Mouse (Mus musculus) midbrain, embryonic 11.5 days (tissue): ENCODE data around the gene Nfe2l1. TPM values are rescaled to one million over a fixed set of nuclear protein-coding genes. Genes with fewer than 3 reads are reported as not detected.
"Not testable (repeated sequence)": the region's sequence is repeated elsewhere in the genome, so short reads cannot be mapped to it uniquely, and the experiment has no call there.

Source experiments
- ATAC-seq: fragments of 200-750 bp; cut with Nextera tagmentation; 2 replicates; pipeline ENCODE4 v1.8.0; 2017; ENCODE audit warnings: moderate TSS enrichment, moderate library complexity; ENCODE audit not compliant: low FRiP score
- DNase-seq: peaks from one replicate; pipeline ENCODE4 v3.0.0; 2015; ENCODE audit warnings: low spot score; ENCODE audit errors: missing footprints
- H3K27ac ChIP-seq: fragments of 300-500 bp; sonication (generic); 2 replicates; pipeline ENCODE4 v1.5.1; 2014; ENCODE audit warnings: low read depth, low read length
- H3K27me3 ChIP-seq: fragments of 300-500 bp; sonication (generic); 2 replicates; pipeline ENCODE4 v1.6.1; 2014; ENCODE audit warnings: mild to moderate bottlenecking, low read length, moderate library complexity, mixed read lengths; ENCODE audit not compliant: control insufficient read depth, insufficient read depth
- H3K36me3 ChIP-seq: fragments of 300-500 bp; sonication (generic); 2 replicates; pipeline ENCODE4 v1.6.1; 2014; ENCODE audit warnings: mild to moderate bottlenecking, low read length, moderate library complexity, mixed read lengths; ENCODE audit not compliant: control insufficient read depth, insufficient read depth
- H3K4me1 ChIP-seq: fragments of 300-500 bp; sonication (generic); 2 replicates; pipeline ENCODE4 v1.6.1; 2014; ENCODE audit warnings: low read length; ENCODE audit not compliant: control insufficient read depth, insufficient read depth
- H3K4me2 ChIP-seq: fragments of 300-500 bp; sonication (generic); 2 replicates; pipeline ENCODE4 v1.6.1; 2014; ENCODE audit warnings: mild to moderate bottlenecking, moderate library complexity
- H3K4me3 ChIP-seq: fragments of 300-500 bp; sonication (generic); 2 replicates; pipeline ENCODE4 v1.5.1; 2014; ENCODE audit warnings: low read depth, low read length
- H3K9ac ChIP-seq: fragments of 300-500 bp; sonication (generic); 2 replicates; pipeline ENCODE4 v1.6.1; 2014; ENCODE audit warnings: low read length
- H3K9me3 ChIP-seq: fragments of 300-500 bp; sonication (generic); 2 replicates; pipeline ENCODE4 v1.6.1; 2016; ENCODE audit warnings: low read length; ENCODE audit not compliant: control insufficient read depth
- WGBS: fragments of 180-500 bp; shearing (Covaris S2); extraction: QIAGEN DNeasy Blood & Tissue Kit; methylation state at CpG from one replicate; pipeline ENCODE4 v1.1.7; 2014; 5-methylcytosine and 5-hydroxymethylcytosine counted together
- polyA plus RNA-seq: library from polyadenylated mRNA; unstranded; fragments of >200 nt; fragmentation: Nextera tagmentation; extraction: Ambion mirVana; gene quantifications from 2 replicates; pipeline ENCODE4 v1.2.1, GENCODE M21; 2014

The Nfe2l1 gene
- polyA plus RNA-seq, 1 experiment from 2014 or later = 35.2 TPM

DNA sequence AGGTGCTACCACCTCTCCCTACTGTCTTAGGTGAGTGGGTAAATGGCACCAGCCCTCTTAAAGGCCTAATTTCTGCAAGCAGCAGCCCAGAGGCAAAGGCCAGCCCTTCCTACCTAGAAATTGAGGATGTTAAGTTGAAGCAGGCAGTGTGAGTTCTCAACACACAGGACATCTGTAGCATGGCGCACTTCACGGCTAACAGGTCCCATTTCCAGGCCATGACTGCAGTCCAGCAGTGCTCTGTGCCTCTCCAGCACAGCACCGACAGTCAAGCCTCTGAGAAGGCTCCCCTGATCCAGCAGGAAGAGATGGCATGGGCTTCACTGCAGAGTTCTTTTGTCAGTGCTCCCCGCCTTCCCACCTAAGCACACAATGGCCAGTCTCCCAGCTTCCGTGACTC is 12.8 kb downstream of the Nfe2l1 start:
- no peak overlapping the region for H3K27ac ChIP-seq
- no peaks in the 10 kb centered on the region for H3K27me3 ChIP-seq
- 55% methylated on average over 5 of the region's 5 CpGs for WGBS
- H3K4me1 ChIP-seq = peaks cover 3% of the 10 kb centered on the region; the same call in 1 of the 2 replicates
- no peak overlapping the region for H3K4me2 ChIP-seq
- H3K36me3 ChIP-seq = peaks cover 35% of the 10 kb centered on the region
- H3K9me3 ChIP-seq = no peaks in the 10 kb centered on the region
- ATAC-seq (no peak), DNase-seq (no peak)
- H3K9ac ChIP-seq = no peak overlapping the region
- H3K4me3 ChIP-seq = no peak overlapping the region

DNA sequence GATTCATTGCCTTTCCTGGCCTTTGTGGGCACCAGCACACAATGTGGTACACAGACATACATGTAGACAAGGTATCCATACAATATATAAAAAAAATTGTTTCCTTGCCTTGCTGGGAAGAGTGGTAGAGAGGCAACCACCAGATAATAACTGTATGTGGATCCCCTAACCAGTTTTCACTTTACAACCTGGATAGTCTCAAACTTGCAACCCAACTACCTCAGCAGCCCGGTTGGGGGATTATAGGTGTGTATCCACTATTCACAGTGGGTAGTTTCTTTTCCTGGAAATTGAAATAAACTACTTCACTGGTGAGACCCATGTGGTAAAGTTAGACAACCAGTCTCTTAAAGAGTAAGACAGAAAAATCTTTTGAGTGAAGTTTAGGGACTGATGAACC is 13.3 kb downstream of the Nfe2l1 start:
- Histone ChIP-seq H3K9me3 (no peaks in the 10 kb centered on the region), H3K4me1 (peaks cover 3% of the 10 kb centered on the region; the same call in 1 of the 2 replicates), H3K4me3 (no peak overlapping the region), H3K36me3 (peaks cover 32% of the 10 kb centered on the region), H3K27ac (no peak overlapping the region), H3K4me2 (no peak overlapping the region), H3K9ac (no peak overlapping the region), H3K27me3 (no peaks in the 10 kb centered on the region)
- DNase-seq (peak; percentile 65), ATAC-seq (no peak)
- 97% methylated on average over 1 of the region's 1 CpGs for WGBS

DNA sequence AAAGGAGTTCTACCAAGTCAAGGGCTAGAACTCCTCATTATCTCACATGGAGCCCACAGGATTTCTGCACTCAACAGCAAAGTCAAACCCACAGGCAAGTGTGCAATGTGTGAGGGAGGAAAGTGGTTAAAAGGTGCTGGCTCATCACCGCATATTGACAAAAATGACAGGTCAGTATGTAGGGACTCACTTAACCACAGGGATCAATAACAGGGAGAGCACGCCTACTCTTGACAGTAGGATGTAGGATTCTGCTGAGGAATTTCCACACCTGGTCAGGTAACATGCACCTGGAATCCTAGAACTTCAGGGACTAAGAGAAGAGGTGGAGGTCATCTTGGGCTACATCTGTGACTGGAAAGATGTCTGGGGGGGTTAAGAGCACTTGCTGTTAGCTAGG is 13.9 kb downstream of the Nfe2l1 start:
- DNase-seq (no peak), ATAC-seq (no peak)
- no peak overlapping the region for H3K4me2 ChIP-seq
- H3K9ac ChIP-seq = no peak overlapping the region
- H3K4me3 ChIP-seq = no peak overlapping the region
- peaks cover 3% of the 10 kb centered on the region; the same call in 1 of the 2 replicates for H3K4me1 ChIP-seq
- H3K27ac ChIP-seq = no peak overlapping the region
- no peaks in the 10 kb centered on the region for H3K27me3 ChIP-seq
- peaks cover 26% of the 10 kb centered on the region for H3K36me3 ChIP-seq
- H3K9me3 ChIP-seq = no peaks in the 10 kb centered on the region
- WGBS = 95% methylated on average over 2 of the region's 2 CpGs

GRCm38 (mm10) chr11:96814443-96814842 is 15.3 kb downstream of the Nfe2l1 start:
- 91% methylated on average over 2 of the region's 2 CpGs for WGBS
- H3K4me1 ChIP-seq = peaks cover 3% of the 10 kb centered on the region; the same call in 1 of the 2 replicates
- H3K9me3 ChIP-seq = no peaks in the 10 kb centered on the region
- no peak overlapping the region for H3K4me2 ChIP-seq
- DNase-seq (peak; percentile 70), ATAC-seq (no peak)
- no peaks in the 10 kb centered on the region for H3K27me3 ChIP-seq
- no peak overlapping the region for H3K9ac ChIP-seq
- peaks cover 26% of the 10 kb centered on the region for H3K36me3 ChIP-seq
- no peak overlapping the region for H3K4me3 ChIP-seq
- no peak overlapping the region for H3K27ac ChIP-seq

DNA sequence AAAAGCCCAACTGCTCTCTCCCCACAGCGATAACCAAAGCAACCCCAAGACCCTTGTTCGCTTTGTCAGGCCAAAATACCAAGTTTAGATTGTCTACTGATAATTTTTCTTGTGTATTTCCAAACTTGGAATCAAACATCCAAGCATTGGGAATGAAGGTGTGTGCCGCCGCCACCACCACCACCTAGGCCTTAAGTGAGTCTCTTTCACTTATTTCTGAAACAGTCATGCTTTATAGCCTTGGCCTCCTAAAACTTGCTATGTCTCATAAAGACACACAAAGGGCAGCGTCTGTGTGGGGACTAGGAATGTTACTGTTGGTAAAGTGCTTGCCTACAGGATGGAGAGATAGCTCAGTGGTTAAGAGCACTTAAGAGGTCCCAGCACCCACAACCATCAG is 15.8 kb downstream of the Nfe2l1 start:
- 90% methylated on average over 5 of the region's 5 CpGs for WGBS
- DNase-seq (peak; percentile 66), ATAC-seq (no peak)
- H3K4me1 ChIP-seq = peaks cover 3% of the 10 kb centered on the region; the same call in 1 of the 2 replicates
- peaks cover 29% of the 10 kb centered on the region for H3K36me3 ChIP-seq
- H3K4me2 ChIP-seq = no peak overlapping the region
- H3K9ac ChIP-seq = no peak overlapping the region
- H3K27me3 ChIP-seq = no peaks in the 10 kb centered on the region
- H3K27ac ChIP-seq = no peak overlapping the region
- H3K4me3 ChIP-seq = no peak overlapping the region
- H3K9me3 ChIP-seq = no peaks in the 10 kb centered on the region

GRCm38 (mm10) chr11:96813455-96813854 is 16.3 kb downstream of the Nfe2l1 start:
- Histone ChIP-seq H3K36me3 (peaks cover 34% of the 10 kb centered on the region), H3K4me3 (no peak overlapping the region), H3K27me3 (no peaks in the 10 kb centered on the region), H3K9me3 (no peaks in the 10 kb centered on the region), H3K4me1 (peaks cover 3% of the 10 kb centered on the region; the same call in 1 of the 2 replicates), H3K9ac (no peak overlapping the region), H3K27ac (no peak overlapping the region), H3K4me2 (no peak overlapping the region)
- DNase-seq (peak; percentile 86), ATAC-seq (no peak)
- 88% methylated on average over 4 of the region's 4 CpGs for WGBS

- H3K36me3 ChIP-seq = peaks cover 32% of the 10 kb centered on the region
Observed at GRCm38 (mm10) chr11:96811188-96811587, 18.6 kb downstream of the Nfe2l1 start.

GRCm38 (mm10) chr11:96809562-96810235 is 20.1 kb downstream of the Nfe2l1 start:
- H3K4me3 ChIP-seq = no peak overlapping the region
- H3K4me1 ChIP-seq = no peaks in the 10 kb centered on the region
- no peaks in the 10 kb centered on the region for H3K9me3 ChIP-seq
- DNase-seq (no peak), ATAC-seq (no peak)
- no peak overlapping the region for H3K4me2 ChIP-seq
- no peak overlapping the region for H3K27ac ChIP-seq
- peaks cover 30% of the 10 kb centered on the region for H3K36me3 ChIP-seq
- 90% methylated on average over 6 of the region's 6 CpGs for WGBS
- H3K27me3 ChIP-seq = no peaks in the 10 kb centered on the region
- no peak overlapping the region for H3K9ac ChIP-seq

More at GRCm38 (mm10) chr11:96811188-96811587, 18.6 kb downstream of the Nfe2l1 start:
- not testable (repeated sequence) for DNase-seq, H3K4me1 ChIP-seq, H3K9me3 ChIP-seq, H3K27me3 ChIP-seq, H3K27ac ChIP-seq, H3K4me3 ChIP-seq, H3K4me2 ChIP-seq, H3K9ac ChIP-seq, ATAC-seq
- 87% methylated on average over 1 of the region's 1 CpGs for WGBS

- DNase-seq = no peak
Observed at GRCm38 (mm10) chr11:96808066-96808465, 21.7 kb downstream of the Nfe2l1 start.

More at GRCm38 (mm10) chr11:96808066-96808465, 21.7 kb downstream of the Nfe2l1 start:
- no peaks in the 10 kb centered on the region for H3K9me3 ChIP-seq
- H3K36me3 ChIP-seq = peaks cover 39% of the 10 kb centered on the region
- WGBS = 75% methylated on average over 1 of the region's 1 CpGs
- H3K4me2 ChIP-seq = no peak overlapping the region
- H3K9ac ChIP-seq = no peak overlapping the region
- no peaks in the 10 kb centered on the region for H3K4me1 ChIP-seq
- no peak for ATAC-seq
- no peak overlapping the region for H3K27ac ChIP-seq
- H3K27me3 ChIP-seq = no peaks in the 10 kb centered on the region
- H3K4me3 ChIP-seq = no peak overlapping the region
